8 mouse cellular contexts compared by ENCODE assay signal in the genomic region with DNA sequence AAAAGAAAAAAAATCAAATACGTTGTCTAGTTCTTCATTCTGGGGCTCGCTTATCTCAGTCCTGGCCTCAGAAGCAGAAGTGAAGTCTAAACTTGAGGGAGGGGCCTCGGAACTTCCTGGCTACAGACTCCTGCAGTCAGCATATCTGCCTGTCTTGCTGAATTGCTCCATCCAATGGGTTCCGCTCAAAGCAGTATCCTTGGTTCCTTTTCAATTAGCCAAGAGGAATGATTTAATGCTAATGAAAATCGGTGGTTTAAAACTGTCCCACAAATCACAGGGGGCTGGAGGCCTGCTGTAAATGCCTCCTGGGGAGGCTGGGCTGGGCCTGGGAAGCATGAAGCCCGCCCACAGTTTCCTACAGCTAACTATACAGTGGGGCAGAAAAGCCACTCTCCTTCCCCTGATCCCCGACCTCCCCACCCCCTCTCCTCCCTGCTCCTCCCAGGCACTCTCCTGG. TPM values are rescaled to one million over a fixed set of nuclear protein-coding genes. Genes with fewer than 3 reads are reported as not detected.
A peak's percentile ranks its signal among the peaks of the same experiment; 100 is the strongest.
DNase-seq lines count a peak whose midpoint lies in the region; TF ChIP-seq lines count a peak whose summit lies in the region.

No protein-coding gene starts in this region.

- H3K79me2 ChIP-seq in CH12.LX (replicated peaks; ENCODE audit: control insufficient read depth, extremely low read depth, insufficient read depth, poor library complexity, severe bottlenecking) = no peaks in the 10 kb centered on the region

- no peak for TF ChIP-seq EP300 in CH12.LX (IDR thresholded peaks at IDR 0.05; ENCODE audit: low read length)

- peaks cover 42% of the 10 kb centered on the region for H3K27me3 ChIP-seq in CH12.LX (replicated peaks)
- no peaks in the 10 kb centered on the region for H3K27me3 ChIP-seq in heart, embryonic 10.5 days (ENCODE audit: insufficient read depth, poor library complexity, severe bottlenecking)
- no peaks in the 10 kb centered on the region; the same call in 1 of the 2 replicates for H3K27me3 ChIP-seq in cerebellum, adult 2 months (ENCODE audit: control insufficient read depth, insufficient read depth, low read length)

- TF ChIP-seq RAD21 in CH12.LX (IDR thresholded peaks at IDR 0.05; ENCODE audit: low read depth, low read length) = no peak

- DNase-seq in heart, adult 8-10 months (ENCODE audit: low spot score) = peak; percentile 56
- DNase-seq in heart, postnatal 14 days = no peak
- peak; percentile 34 for DNase-seq in CH12.LX (ENCODE audit: extremely low read depth)
- no peak for DNase-seq in heart, embryonic 10.5 days (ENCODE audit: low spot score)
- DNase-seq in lung, postnatal 25 days (ENCODE audit: low spot score) = peak; percentile 23
- DNase-seq in cerebellum, adult 2 months = no peak
- DNase-seq in frontal cortex, adult 2 months (ENCODE audit: extremely low spot score in 1 of 2, low spot score in 1 of 2) = no peak
- DNase-seq in frontal cortex, postnatal 25 days (ENCODE audit: low spot score in 2 of 2) = no peak

- in situ Hi-C loops in CH12.LX (cut with MboI; ENCODE audit: low pct_ligation_motif_present, low pct_unique_long_range_greater_than_20kb, low sequenced_read_pairs) = loop anchor here (10.0 kb wide), 1 partner anchor 45 kb away; no protein-coding TSS in a partner anchor

- no peak overlapping the region for H3K4me3 ChIP-seq in CH12.LX (replicated peaks in 1 of 3; ENCODE audit: low read depth in 2 of 3, low read length in 2 of 3, poor library complexity in 1 of 3)
- no peak overlapping the region for H3K4me3 ChIP-seq in heart, embryonic 10.5 days
- H3K4me3 ChIP-seq in cerebellum, adult 2 months (replicated peaks; ENCODE audit: insufficient read depth, low read depth, low read length) = no peak overlapping the region

- TF ChIP-seq POLR2A in CH12.LX (IDR thresholded peaks at IDR 0.05; ENCODE audit: low read depth, low read length) = no peak
- TF ChIP-seq POLR2A in cerebellum, adult 2 months (IDR thresholded peaks at IDR 0.05; ENCODE audit: borderline replicate concordance, insufficient read depth, low read length) = no peak

- WGBS in heart, embryonic 10.5 days = 9% methylated on average over 7 of the region's 7 CpGs
- WGBS in cerebellum, adult 2 months = 54% methylated on average over 7 of the region's 7 CpGs

- peaks cover 0 to 14% of the 10 kb centered on the region in 2 experiments; a peak in 2 of 4 replicates for H3K4me1 ChIP-seq in CH12.LX (ENCODE audit: control insufficient read depth in 1 of 2, insufficient read depth in 2 of 2)
- H3K4me1 ChIP-seq in heart, embryonic 10.5 days = peaks cover 36% of the 10 kb centered on the region
- peaks cover 12% of the 10 kb centered on the region for H3K4me1 ChIP-seq in cerebellum, adult 2 months (ENCODE audit: control insufficient read depth, insufficient read depth, low read length)

- no peak overlapping the region for H3K4me2 ChIP-seq in CH12.LX (ENCODE audit: insufficient read depth, low read depth, poor library complexity, severe bottlenecking)

- H3K36me3 ChIP-seq in CH12.LX (replicated peaks in 1 of 2; ENCODE audit: control insufficient read depth in 1 of 2, insufficient read depth in 1 of 2, low read length in 1 of 2) = no peaks in the 10 kb centered on the region
- no peaks in the 10 kb centered on the region for H3K36me3 ChIP-seq in heart, embryonic 10.5 days

- dilution Hi-C loops in CH12.LX (cut with MboI; ENCODE audit: extremely low pct_ligation_motif_present, extremely low pct_unique_long_range_greater_than_20kb, low sequenced_read_pairs) = no loop called here

- H3K9ac ChIP-seq in CH12.LX (ENCODE audit: insufficient read depth, low read depth) = no peak overlapping the region

- intact Hi-C loops in heart, postnatal 14 days (cut with DNase I) = no loop called here

- H3K27ac ChIP-seq in CH12.LX (ENCODE audit: insufficient read depth, low read depth) = no peak overlapping the region
- peak overlapping the region; percentile 19; the same call in 1 of the 2 replicates for H3K27ac ChIP-seq in heart, embryonic 10.5 days
- no peak overlapping the region for H3K27ac ChIP-seq in cerebellum, adult 2 months (ENCODE audit: insufficient read depth, low read length)

- TF ChIP-seq CTCF in CH12.LX (conservative IDR thresholded peaks at IDR 0.05 in 1 of 2, IDR thresholded peaks at IDR 0.05 in 1 of 2; ENCODE audit: low read depth in 2 of 2, low read length in 2 of 2) = no peak
- no peak for TF ChIP-seq CTCF in cerebellum, adult 2 months (IDR thresholded peaks at IDR 0.05; ENCODE audit: borderline replicate concordance, insufficient read depth, low read depth, low read length)

- H3K9me3 ChIP-seq in CH12.LX (replicated peaks; ENCODE audit: low read length) = no peaks in the 10 kb centered on the region
- H3K9me3 ChIP-seq in heart, embryonic 10.5 days = no peaks in the 10 kb centered on the region

TF ChIP-seq in CH12.LX, 34 proteins besides CTCF, POLR2A, EP300 and RAD21:
- TF ChIP-seq ZMIZ1 (IDR thresholded peaks at IDR 0.05; ENCODE audit: low read depth, low read length) (no peak), USF1 (IDR thresholded peaks at IDR 0.05; ENCODE audit: low read depth, low read length) (no peak), MAFK (IDR thresholded peaks at IDR 0.05; ENCODE audit: insufficient replicate concordance, low read length) (no peak), JUN (IDR thresholded peaks at IDR 0.05; ENCODE audit: insufficient read depth, low read depth, low read length) (no peak), KAT2A (IDR thresholded peaks at IDR 0.05; ENCODE audit: insufficient replicate concordance, low read length) (no peak), GABPA (IDR thresholded peaks at IDR 0.05; ENCODE audit: insufficient replicate concordance, low read depth, low read length) (no peak), SIN3A (IDR thresholded peaks at IDR 0.05; ENCODE audit: low read length) (no peak), TBP (conservative IDR thresholded peaks at IDR 0.05; ENCODE audit: low read depth, low read length) (no peak), ELF1 (IDR thresholded peaks at IDR 0.05; ENCODE audit: low read depth, low read length) (no peak), MAZ (IDR thresholded peaks at IDR 0.05; ENCODE audit: low read depth, low read length) (no peak), POLR2AphosphoS2 (IDR thresholded peaks at IDR 0.05; ENCODE audit: low read depth, low read length) (no peak), CHD2 (IDR thresholded peaks at IDR 0.05; ENCODE audit: low read length) (no peak), MYC (IDR thresholded peaks at IDR 0.05; ENCODE audit: low read depth, low read length) (no peak), USF2 (conservative IDR thresholded peaks at IDR 0.05; ENCODE audit: low read depth, low read length) (no peak), MEF2A (IDR thresholded peaks at IDR 0.05; ENCODE audit: borderline replicate concordance, low read depth, low read length) (no peak)

RNA-seq across cellular contexts. Expression of gene Nav1, which starts 12.9 kb away (rescaled TPM):
- total RNA-seq in heart, adult 8-10 months (2022) = 10 to 100 TPM; 14.8 to 19.1 (median 15.9) TPM
- 10 to 100 TPM; 25.9 to 34.5 TPM for total RNA-seq in heart, postnatal 14 days (2021)
- total RNA-seq in CH12.LX (2012; rRNA removed) (0.21 and 0.38 TPM in 2 replicates), CH12.LX (2014; rRNA removed) (0.03 TPM in 1 of 2 replicates, not detected in the other)
- 0.12 and 0.56 TPM in 2 replicates for polyA plus RNA-seq in CH12.LX (2012; ENCODE audit: insufficient read length, low read depth)
- polyA plus RNA-seq in heart, embryonic 10.5 days (2016; fragmentation: Nextera tagmentation; extraction: Ambion mirVana) = 26.5 and 33.0 TPM in 2 replicates
- 24.7 and 26.8 TPM in 2 replicates for polyA plus RNA-seq in cerebellum, adult 2 months (2012; rRNA removed)
- polyA plus RNA-seq in frontal cortex, adult 2 months (2012; rRNA removed) = 49.4 and 61.9 TPM in 2 replicates

Comparison
In these comparisons a context has a peak if more than half of its experiments do, and no peak if none do; other contexts are left out.
1. DNase-seq: peak in heart, adult 8-10 months (single experiment), CH12.LX (single experiment) and lung, postnatal 25 days (single experiment); none in heart, postnatal 14 days (0 of 2), heart, embryonic 10.5 days (single experiment), cerebellum, adult 2 months (0 of 2), frontal cortex, adult 2 months (0 of 2) and frontal cortex, postnatal 25 days (0 of 2).
2. RNA of gene Nav1, which starts 12.9 kb away (polyA plus RNA-seq): 49.4 to 61.9 TPM in frontal cortex, adult 2 months, 24.7 to 26.8 TPM in cerebellum, adult 2 months and 26.5 to 33.0 TPM in heart, embryonic 10.5 days; 0.12 to 0.56 TPM in CH12.LX; every median in the first group is over 10 times any median in the second.